Mouse (Mus musculus) forebrain, embryonic 12.5 days (tissue): ENCODE data around the gene 9830107B12Rik. TPM values are rescaled to one million over a fixed set of nuclear protein-coding genes. Genes with fewer than 3 reads are reported as not detected.
A peak's percentile ranks its signal among the peaks of the same experiment; 100 is the strongest.

Source experiments
- ATAC-seq: fragments of 200-750 bp; cut with Nextera tagmentation; 2 replicates; pipeline ENCODE4 v1.8.0; 2017; ENCODE audit warnings: moderate TSS enrichment; ENCODE audit not compliant: low FRiP score
- H3K27ac ChIP-seq: fragments of 300-500 bp; sonication (generic); 2 replicates; pipeline ENCODE4 v1.5.1; 2016; ENCODE audit warnings: mild to moderate bottlenecking
- H3K27me3 ChIP-seq: fragments of 300-500 bp; sonication (generic); 2 replicates; pipeline ENCODE4 v1.6.1; 2016; ENCODE audit warnings: mild to moderate bottlenecking
- H3K36me3 ChIP-seq: fragments of 300-500 bp; sonication (generic); replicated peaks from 2 replicates; pipeline ENCODE4 v1.6.1; 2016; ENCODE audit warnings: mild to moderate bottlenecking
- H3K4me1 ChIP-seq: fragments of 300-500 bp; sonication (generic); 2 replicates; pipeline ENCODE4 v1.6.1; 2016
- H3K4me2 ChIP-seq: fragments of 300-500 bp; sonication (generic); 2 replicates; pipeline ENCODE4 v1.6.1; 2016; ENCODE audit warnings: mild to moderate bottlenecking, moderate library complexity
- H3K4me3 ChIP-seq: fragments of 300-500 bp; sonication (generic); replicated peaks from 2 replicates; pipeline ENCODE4 v1.5.1; 2016; ENCODE audit warnings: mild to moderate bottlenecking
- H3K9ac ChIP-seq: fragments of 300-500 bp; sonication (generic); 2 replicates; pipeline ENCODE4 v1.6.1; 2016; ENCODE audit warnings: mild to moderate bottlenecking
- H3K9me3 ChIP-seq: fragments of 300-500 bp; sonication (generic); 2 replicates; pipeline ENCODE4 v1.6.1; 2016
- WGBS: fragments of 180-500 bp; shearing (Covaris S2); methylation state at CpG from one replicate; pipeline ENCODE4 v1.1.7; 2016; 5-methylcytosine and 5-hydroxymethylcytosine counted together
- polyA plus RNA-seq: library from polyadenylated mRNA; unstranded; fragments of >200 nt; fragmentation: Nextera tagmentation; extraction: Ambion mirVana; gene quantifications from 2 replicates; pipeline ENCODE4 v1.2.1, GENCODE M21; 2016

The 9830107B12Rik gene
- polyA plus RNA-seq, 1 experiment from 2014 or later, result not detected

DNA sequence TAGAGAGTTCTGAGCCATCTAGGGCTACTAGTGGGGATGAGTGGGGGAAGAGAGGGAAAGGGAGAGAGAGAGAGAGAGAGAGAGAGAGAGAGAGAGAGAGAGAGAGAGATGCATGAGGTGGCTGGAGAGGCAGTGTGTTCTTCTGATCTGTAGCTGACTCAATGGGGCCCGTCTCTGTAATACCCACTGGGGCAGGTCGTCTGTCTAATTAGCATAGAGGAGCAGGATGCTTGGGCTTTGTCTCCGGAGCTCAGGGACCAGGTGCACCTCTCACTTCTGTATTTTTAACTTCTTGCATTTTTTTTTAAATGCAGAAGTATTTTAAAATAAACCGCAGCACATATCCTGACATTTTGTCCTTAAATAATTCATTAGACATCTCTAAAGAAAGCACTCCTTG lies 38.7 kb downstream of the 9830107B12Rik start:
- H3K4me1 ChIP-seq, result 0 out of 2 replicates have a peak, but pooled peaks cover 9% of the 10 kb centered on the region

DNA sequence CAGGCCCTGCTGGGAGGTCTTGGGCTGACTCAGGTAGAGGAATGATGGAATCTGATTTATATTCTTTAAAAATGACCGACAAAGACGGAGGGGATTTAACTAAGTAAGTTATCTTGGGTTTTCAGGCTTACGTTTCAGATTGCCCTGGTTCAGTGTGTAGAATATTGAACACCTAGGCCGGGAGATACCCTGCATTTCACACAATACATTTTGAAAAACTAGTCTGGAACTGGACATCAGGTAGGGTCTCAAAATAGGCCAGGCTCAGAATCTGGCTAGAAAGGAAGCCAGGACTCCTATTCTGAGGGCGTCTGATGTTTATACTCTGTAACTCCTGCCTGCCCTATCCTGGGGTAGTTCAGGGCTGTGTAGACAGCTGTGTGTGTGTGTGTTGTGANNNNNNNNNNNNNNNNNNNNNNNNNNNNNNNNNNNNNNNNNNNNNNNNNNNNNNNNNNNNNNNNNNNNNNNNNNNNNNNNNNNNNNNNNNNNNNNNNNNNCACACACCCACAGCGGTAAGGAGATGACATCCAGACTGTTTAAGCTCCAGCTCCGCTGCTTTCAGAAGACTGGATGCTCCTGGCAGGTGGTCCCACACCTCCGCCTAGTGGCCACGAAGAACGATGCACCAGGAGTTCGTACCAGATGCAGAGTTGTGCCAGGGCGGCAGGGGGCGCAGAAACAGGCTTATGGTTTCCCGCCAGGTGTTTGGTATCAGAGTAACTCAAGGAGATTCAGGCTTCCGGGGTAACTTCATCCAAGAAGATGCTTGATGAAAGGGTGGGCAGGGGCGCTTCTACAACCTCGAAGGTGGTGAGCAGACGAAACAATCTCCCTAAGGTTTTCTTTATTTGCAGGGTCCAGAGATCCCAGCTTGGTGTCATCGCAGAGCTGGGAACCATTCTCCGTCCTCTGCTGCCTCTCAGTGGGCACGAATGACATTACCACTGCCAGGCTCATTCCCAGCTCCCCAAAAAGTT lies 45.3 kb downstream of the 9830107B12Rik start:
- Histone ChIP-seq H3K4me3 (peak overlapping the region; percentile 18; the same call in 1 of the 2 replicates), H3K9me3 (no peaks in the 10 kb centered on the region), H3K4me2 (peak overlapping the region; percentile 47), H3K36me3 (no peaks in the 10 kb centered on the region), H3K27ac (no peak overlapping the region), H3K4me1 (peaks cover 38% of the 10 kb centered on the region), H3K27me3 (peaks cover 62% of the 10 kb centered on the region), H3K9ac (no peak overlapping the region)
- peak; percentile 72 for ATAC-seq
- WGBS, result 11% methylated on average over 20 of the region's 21 CpGs

More for the DNA sequence above, 38.7 kb downstream of the 9830107B12Rik start:
- WGBS, result 47% methylated on average over 4 of the region's 4 CpGs
- H3K36me3 ChIP-seq, result no peaks in the 10 kb centered on the region
- H3K27ac ChIP-seq, result no peak overlapping the region
- no peak overlapping the region for H3K4me2 ChIP-seq
- no peak for ATAC-seq
- no peaks in the 10 kb centered on the region for H3K9me3 ChIP-seq
- H3K9ac ChIP-seq, result no peak overlapping the region
- H3K4me3 ChIP-seq, result no peak overlapping the region
- peaks cover 13% of the 10 kb centered on the region; the same call in 1 of the 2 replicates for H3K27me3 ChIP-seq

DNA sequence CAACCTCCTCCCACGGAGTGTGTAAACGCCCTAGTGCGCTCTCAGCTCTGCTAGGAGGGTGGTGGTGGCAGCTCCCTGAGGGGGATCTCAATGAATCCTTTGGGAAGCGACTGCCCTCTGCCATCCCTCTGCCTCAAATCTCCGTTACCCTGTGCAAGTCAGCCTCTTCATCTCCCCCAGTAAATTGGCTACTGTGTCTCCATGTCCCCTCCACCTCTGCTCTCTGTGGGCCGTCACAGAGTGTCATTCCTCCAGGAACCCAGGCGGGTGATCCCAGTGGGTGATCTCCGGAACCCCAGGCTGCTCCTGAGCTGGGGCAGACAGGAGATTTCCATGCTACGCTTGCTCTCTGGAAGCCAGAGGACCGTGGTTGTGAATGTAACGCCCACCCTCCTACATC lies 46.8 kb downstream of the 9830107B12Rik start:
- Histone ChIP-seq H3K27me3 (peaks cover 76% of the 10 kb centered on the region), H3K4me2 (no peak overlapping the region), H3K4me1 (peaks cover 46% of the 10 kb centered on the region), H3K9ac (no peak overlapping the region), H3K4me3 (no peak overlapping the region), H3K36me3 (no peaks in the 10 kb centered on the region), H3K9me3 (no peaks in the 10 kb centered on the region), H3K27ac (no peak overlapping the region)
- no peak for ATAC-seq
- 5% methylated on average over 11 of the region's 11 CpGs for WGBS

DNA sequence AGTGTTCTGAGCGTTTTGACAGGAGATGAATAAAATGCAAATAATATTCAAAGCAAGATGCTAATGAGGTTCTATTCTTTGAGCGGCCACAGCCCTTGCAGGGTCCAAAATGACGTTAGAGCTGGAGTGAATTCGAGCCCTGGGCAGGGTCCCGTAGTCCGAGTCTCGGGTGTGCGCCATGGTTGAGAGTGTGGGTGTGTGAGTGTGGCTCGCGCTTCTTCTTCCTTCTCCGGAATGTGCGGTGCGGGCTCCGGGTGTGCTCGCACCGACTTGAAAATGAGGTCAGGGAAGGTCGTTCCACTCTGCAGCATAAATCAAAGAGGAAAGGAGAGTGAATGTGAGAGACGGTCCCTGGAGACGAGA lies 47.6 kb downstream of the 9830107B12Rik start:
- WGBS, result under 1% methylated on average over 18 of the region's 19 CpGs
- Histone ChIP-seq H3K9me3 (0 out of 2 replicates have a peak, but pooled peaks cover under 1% of the 10 kb centered on the region), H3K36me3 (no peaks in the 10 kb centered on the region), H3K4me1 (peaks cover 46% of the 10 kb centered on the region), H3K27me3 (peaks cover 81% of the 10 kb centered on the region), H3K4me2 (peak overlapping the region; percentile 58), H3K4me3 (peak overlapping the region; percentile 25), H3K27ac (no peak overlapping the region), H3K9ac (no peak overlapping the region)
- ATAC-seq, result no peak

DNA sequence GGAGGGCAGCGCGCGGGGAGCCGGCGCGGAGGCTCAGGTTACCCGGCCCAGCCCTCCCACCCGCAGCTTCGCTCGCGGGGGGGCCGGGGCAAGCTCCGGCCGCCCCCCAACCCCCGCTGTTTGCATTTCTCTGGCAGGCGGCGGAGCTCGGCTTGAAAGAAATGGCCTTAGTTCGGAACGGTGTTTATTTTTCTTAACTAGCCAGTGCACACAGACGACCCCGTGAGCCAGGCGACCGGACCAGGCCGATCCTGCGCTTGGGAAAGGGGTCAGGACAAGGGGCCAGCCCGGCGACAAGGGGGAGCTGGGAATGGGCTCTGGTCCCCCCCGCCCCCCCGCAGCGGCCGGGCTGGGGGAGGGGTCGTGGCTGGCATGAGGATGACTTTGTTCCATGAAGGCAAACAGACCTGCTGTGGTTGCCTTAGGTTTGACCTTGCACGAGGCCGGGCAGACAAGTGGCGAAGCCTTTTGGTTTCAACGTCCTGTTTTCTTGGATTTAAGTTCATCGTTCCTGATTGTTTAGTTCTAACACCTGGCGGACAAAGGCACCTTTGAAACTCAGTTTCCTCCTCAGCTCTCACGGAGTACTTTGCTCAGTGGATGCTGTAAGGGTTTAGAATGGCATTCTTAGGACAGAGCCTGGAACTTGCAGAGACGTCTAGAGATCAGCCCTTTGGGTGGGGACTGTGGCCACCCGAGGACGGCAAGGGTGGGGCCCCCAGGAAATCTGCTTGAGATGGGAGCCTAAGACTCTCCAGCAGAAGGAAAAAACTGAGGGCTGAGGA lies 48.1 kb downstream of the 9830107B12Rik start:
- ATAC-seq, result no peak
- under 1% methylated on average over 36 of the region's 43 CpGs for WGBS

DNA sequence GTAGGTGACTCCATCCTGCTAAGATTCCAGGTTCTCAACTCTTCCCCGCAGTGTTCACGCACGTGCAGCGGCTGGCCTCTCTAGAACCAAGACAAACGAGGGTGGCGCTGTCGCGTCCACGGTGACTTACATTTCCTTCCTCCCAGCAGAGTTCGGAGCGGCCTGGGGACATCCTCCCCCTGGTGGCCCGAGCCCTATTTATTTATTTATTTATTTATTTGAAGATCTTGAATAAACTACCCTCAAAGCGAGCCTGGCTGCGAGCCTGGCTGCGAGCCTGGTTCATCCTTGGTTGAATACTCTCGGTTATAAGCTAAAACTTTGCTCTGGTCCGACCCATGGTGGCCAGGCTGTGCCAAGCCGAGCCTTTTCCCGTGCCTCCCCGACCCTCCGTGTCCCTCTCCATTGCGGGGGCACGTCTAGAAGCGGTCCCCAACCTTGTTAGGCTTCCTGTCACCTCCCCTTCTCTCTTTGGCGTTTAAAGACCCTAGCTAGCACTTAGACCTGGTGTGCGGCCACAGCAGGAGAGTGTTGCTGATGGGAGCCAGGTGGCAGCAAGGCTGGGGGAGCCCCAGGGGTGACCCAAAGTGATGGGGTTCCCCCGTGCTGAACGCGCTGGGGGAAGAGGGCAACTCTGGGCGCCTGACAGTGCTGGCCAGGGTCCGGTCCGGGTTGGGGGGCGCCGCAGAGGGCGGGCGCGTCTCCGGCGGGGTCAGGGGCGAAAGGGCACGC lies 48.9 kb downstream of the 9830107B12Rik start:
- H3K27me3 ChIP-seq, result peaks cover 81% of the 10 kb centered on the region
- WGBS, result under 1% methylated on average over 39 of the region's 41 CpGs
- 0 out of 2 replicates have a peak, but pooled peaks cover 4% of the 10 kb centered on the region for H3K9me3 ChIP-seq
- no peak overlapping the region for H3K27ac ChIP-seq
- no peaks in the 10 kb centered on the region for H3K36me3 ChIP-seq
- ATAC-seq, result no peak
- H3K4me1 ChIP-seq, result peaks cover 46% of the 10 kb centered on the region
- peak overlapping the region; percentile 58 for H3K4me2 ChIP-seq
- H3K9ac ChIP-seq, result no peak overlapping the region
- H3K4me3 ChIP-seq, result peak overlapping the region; percentile 31

More for the DNA sequence above, 48.1 kb downstream of the 9830107B12Rik start:
- Histone ChIP-seq H3K4me1 (peaks cover 46% of the 10 kb centered on the region), H3K36me3 (no peaks in the 10 kb centered on the region), H3K4me3 (peak overlapping the region; percentile 31), H3K27me3 (peaks cover 85% of the 10 kb centered on the region), H3K4me2 (peak overlapping the region; percentile 58), H3K9ac (no peak overlapping the region), H3K9me3 (0 out of 2 replicates have a peak, but pooled peaks cover 4% of the 10 kb centered on the region), H3K27ac (no peak overlapping the region)

DNA sequence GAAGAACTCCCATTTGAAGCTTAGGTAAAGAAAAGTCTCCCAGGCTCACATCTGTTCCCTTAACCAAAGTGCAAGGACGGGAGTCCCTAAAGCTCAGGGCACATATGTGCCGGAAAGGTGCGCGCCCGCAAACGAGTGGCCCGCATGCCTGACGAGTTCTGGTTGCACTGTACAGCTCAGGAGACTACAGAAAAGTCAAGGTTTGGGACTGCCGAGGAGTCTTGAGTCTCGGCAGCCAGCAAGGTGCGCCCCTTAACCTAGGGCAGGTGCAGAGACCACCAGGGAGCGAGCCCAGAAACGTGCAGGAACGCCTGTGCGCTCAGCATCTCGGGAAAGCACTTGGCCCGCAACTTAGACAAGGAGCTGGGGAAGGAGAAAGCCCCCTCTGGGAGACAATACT lies 49.7 kb downstream of the 9830107B12Rik start:
- WGBS, result 3% methylated on average over 17 of the region's 17 CpGs
- Histone ChIP-seq H3K9me3 (0 out of 2 replicates have a peak, but pooled peaks cover 4% of the 10 kb centered on the region), H3K27me3 (peaks cover 82% of the 10 kb centered on the region), H3K4me2 (no peak overlapping the region), H3K27ac (no peak overlapping the region), H3K4me1 (peaks cover 46% of the 10 kb centered on the region), H3K4me3 (0 out of 2 replicates have a peak overlapping the region, but pooled peaks have one; percentile 13), H3K36me3 (no peaks in the 10 kb centered on the region), H3K9ac (no peak overlapping the region)
- no peak for ATAC-seq

DNA sequence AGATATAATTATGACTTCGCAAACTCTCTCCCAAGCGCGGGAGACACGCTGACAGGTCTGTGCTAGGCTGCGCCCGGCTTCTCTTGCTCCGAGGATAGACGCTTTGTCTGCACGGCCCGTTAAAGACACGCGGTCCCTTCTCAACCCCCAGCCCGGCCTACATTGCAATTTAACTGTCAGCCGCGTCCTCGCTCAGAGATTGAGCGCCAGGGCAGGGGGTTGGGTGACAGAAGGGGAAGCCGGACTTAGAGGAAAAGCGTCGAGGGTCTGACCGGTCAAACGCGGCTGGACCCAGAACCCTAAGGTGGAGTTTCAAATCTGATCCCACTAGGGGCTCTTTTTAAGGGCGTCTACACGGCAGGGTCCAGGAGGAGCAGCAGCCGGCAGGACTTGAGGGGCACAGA lies 50.3 kb downstream of the 9830107B12Rik start:
- under 1% methylated on average over 26 of the region's 26 CpGs for WGBS
- H3K9ac ChIP-seq, result no peak overlapping the region
- no peak overlapping the region for H3K27ac ChIP-seq
- no peaks in the 10 kb centered on the region for H3K36me3 ChIP-seq
- H3K9me3 ChIP-seq, result 0 out of 2 replicates have a peak, but pooled peaks cover 4% of the 10 kb centered on the region
- H3K4me1 ChIP-seq, result peaks cover 46% of the 10 kb centered on the region
- H3K4me2 ChIP-seq, result peak overlapping the region; percentile 34; the same call in 1 of the 2 replicates
- H3K27me3 ChIP-seq, result peaks cover 82% of the 10 kb centered on the region
- ATAC-seq, result no peak
- peak overlapping the region; percentile 13 for H3K4me3 ChIP-seq

DNA sequence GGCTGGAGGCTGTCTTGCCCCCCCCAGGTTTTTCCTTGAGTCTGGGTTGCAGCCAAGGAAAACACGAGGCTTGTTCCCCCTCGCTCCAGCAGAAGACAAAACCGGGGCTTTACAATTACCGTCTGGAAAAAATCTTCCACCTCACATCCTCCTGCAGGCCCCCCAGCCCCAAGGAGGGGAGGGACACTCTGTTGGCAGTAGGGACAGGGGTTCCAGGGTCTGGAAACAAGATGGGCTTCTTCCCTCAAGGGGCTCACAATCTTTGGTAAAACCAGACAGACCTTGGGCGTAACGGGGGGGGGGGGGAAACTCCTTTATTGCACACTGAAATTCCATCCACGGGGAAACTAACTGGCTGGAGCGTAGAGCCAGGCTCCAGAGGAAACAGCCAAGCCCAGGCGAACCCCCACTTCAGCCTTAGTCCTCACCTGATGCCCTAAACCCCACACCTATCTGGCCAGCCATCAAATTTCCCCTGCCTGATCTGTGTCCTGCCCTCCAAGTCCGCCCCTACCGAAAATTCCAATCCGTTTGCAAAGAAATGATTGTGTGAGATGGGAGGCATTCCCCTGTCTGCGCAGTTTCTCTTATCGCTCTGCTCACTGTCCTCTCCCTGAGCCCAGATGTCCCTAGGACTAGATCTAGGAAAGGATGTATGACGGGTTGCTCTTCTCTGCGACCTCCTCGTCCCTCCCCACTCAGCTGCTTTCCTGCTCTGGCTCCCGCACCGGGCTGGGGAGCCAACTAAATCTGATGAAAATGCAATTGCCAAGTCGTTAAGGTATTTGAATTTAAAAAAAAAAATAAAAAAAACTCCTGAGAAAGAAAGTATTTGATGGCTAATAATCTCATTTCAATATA lies 51.0 kb downstream of the 9830107B12Rik start:
- peaks cover 50% of the 10 kb centered on the region for H3K4me1 ChIP-seq
- 7% methylated on average over 20 of the region's 20 CpGs for WGBS

DNA sequence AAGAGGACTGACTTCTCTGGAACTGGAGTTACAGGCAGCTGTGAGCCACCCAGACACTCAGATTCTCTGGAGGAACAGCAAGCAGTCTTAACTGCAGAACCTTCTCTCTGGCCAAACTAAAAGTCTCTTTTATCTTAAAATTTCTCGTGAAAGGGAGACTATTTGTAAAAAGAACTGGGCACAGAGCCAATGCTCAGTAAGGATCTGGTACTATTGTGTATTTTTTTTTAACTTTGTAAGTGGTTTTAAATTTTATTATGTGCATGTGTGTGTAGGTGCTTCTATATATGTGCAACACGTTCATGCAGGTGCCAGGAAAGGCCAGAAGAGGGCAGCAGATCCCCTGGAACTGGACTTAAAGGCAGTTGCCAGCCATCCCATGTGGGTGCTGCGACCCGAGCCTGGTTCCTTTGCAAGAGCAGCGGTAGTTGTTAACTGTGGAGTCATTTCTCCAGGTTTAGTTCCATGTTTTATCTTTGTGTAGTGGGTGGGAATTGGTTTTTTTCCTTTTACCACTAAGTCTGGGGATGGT lies 52.7 kb downstream of the 9830107B12Rik start:
- no peak for ATAC-seq
- no peak overlapping the region for H3K4me3 ChIP-seq
- H3K4me2 ChIP-seq, result no peak overlapping the region
- no peak overlapping the region for H3K27ac ChIP-seq
- H3K27me3 ChIP-seq, result peaks cover 58% of the 10 kb centered on the region
- no peaks in the 10 kb centered on the region for H3K36me3 ChIP-seq
- 79% methylated on average over 5 of the region's 5 CpGs for WGBS
- H3K4me1 ChIP-seq, result peaks cover 38% of the 10 kb centered on the region
- no peak overlapping the region for H3K9ac ChIP-seq
- 0 out of 2 replicates have a peak, but pooled peaks cover 4% of the 10 kb centered on the region for H3K9me3 ChIP-seq

More for the DNA sequence above, 51.0 kb downstream of the 9830107B12Rik start:
- Histone ChIP-seq H3K27ac (0 out of 2 replicates have a peak overlapping the region, but pooled peaks have one; percentile 13), H3K9ac (no peak overlapping the region), H3K9me3 (0 out of 2 replicates have a peak, but pooled peaks cover 4% of the 10 kb centered on the region), H3K4me2 (peak overlapping the region; percentile 34; the same call in 1 of the 2 replicates), H3K4me3 (no peak overlapping the region), H3K36me3 (no peaks in the 10 kb centered on the region), H3K27me3 (peaks cover 75% of the 10 kb centered on the region)
- ATAC-seq, result no peak
